In the genomic region with DNA sequence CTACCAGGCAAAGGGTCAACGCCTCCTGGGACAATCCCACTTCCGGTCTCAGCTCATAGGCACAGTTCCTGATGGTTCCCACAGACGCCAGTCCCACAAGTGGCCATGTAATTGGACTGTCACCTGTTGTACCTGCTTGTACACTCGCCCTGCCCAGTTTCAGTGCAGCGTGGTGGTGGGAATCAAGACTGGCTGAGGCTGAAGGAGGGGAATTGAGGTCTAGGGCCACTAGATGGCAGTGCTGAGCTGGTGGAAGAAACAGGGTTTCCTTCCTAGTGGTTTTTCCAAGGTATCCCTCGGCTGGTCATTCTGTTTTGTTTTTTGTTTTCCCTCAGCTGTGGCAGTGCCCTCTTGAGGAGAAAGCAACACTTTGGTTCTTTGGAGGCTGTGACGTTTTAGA, we compare ENCODE assay signal across 8 mouse cellular contexts. TPM values are rescaled to one million over a fixed set of nuclear protein-coding genes. Genes with fewer than 3 reads are reported as not detected.
DNase-seq lines count a peak whose midpoint lies in the region; ATAC-seq and TF ChIP-seq lines count a peak whose summit lies in the region.

Gene Gfap, minus strand, starts transcription at position 150 of the 400 bp plus-strand sequence.

- H3K27ac ChIP-seq in forebrain, embryonic 14.5 days (ENCODE audit: low read depth, low read length) = no peak within 1 kb of the TSS
- H3K27ac ChIP-seq in layer of hippocampus, adult 2 months = peak within 1 kb of the TSS; percentile 19; the same call in 1 of the 2 replicates

- no peak within 1 kb of the TSS for H3K9ac ChIP-seq in forebrain, embryonic 14.5 days (ENCODE audit: low read length)

- no peak within 1 kb of the TSS for H3K4me3 ChIP-seq in G1E (ENCODE audit: low read depth, low read length)
- H3K4me3 ChIP-seq in forebrain, embryonic 14.5 days (ENCODE audit: low read depth, low read length) = no peak within 1 kb of the TSS
- no peak within 1 kb of the TSS for H3K4me3 ChIP-seq in layer of hippocampus, adult 2 months

- H3K9me3 ChIP-seq in G1E (replicated peaks) = no peaks in the 10 kb centered on the region
- no peaks in the 10 kb centered on the region for H3K9me3 ChIP-seq in forebrain, embryonic 14.5 days (replicated peaks; ENCODE audit: control insufficient read depth, low read length)

- peaks cover 18% of the 10 kb centered on the region for H3K4me1 ChIP-seq in G1E (ENCODE audit: insufficient read depth, low read depth, low read length)
- no peaks in the 10 kb centered on the region for H3K4me1 ChIP-seq in forebrain, embryonic 14.5 days (ENCODE audit: control insufficient read depth, insufficient read depth, low read length)

- TF ChIP-seq CTCF in G1E (IDR thresholded peaks at IDR 0.05; ENCODE audit: low read depth, low read length) = peak; percentile 94
- TF ChIP-seq CTCF in layer of hippocampus, adult 2 months (conservative IDR thresholded peaks at IDR 0.05) = peak; percentile 93

- H3K36me3 ChIP-seq in G1E (replicated peaks) = peaks cover 22% of the 10 kb centered on the region
- peaks cover 5% of the 10 kb centered on the region for H3K36me3 ChIP-seq in forebrain, embryonic 14.5 days (ENCODE audit: control insufficient read depth, insufficient read depth, low read length)

- peak; percentile 52 for DNase-seq in G1E (ENCODE audit: low spot score)
- peak; percentile 72 for DNase-seq in c-Kit-positive CD71-positive TER-119-positive erythroid progenitor cells, embryonic 14.5 days (ENCODE audit: low spot score)
- DNase-seq in forebrain, embryonic 14.5 days (ENCODE audit: low spot score) = peak; percentile 91
- DNase-seq in heart, postnatal 4 days = peak; percentile 91
- DNase-seq in layer of hippocampus, adult 2 months (ENCODE audit: low spot score in 2 of 2) = peak; percentile 80 to 87
- peak; percentile 74 for DNase-seq in lung, postnatal 25 days (ENCODE audit: low spot score)
- DNase-seq in retina, postnatal 1 day = peak; percentile 91
- peak; percentile 36 to 55 for DNase-seq in urinary bladder, adult 18-20 months (ENCODE audit: low spot score in 2 of 2)

- H3K4me2 ChIP-seq in forebrain, embryonic 14.5 days (ENCODE audit: low read length) = no peak within 1 kb of the TSS

- 11% methylated on average over 7 of the region's 7 CpGs for WGBS in forebrain, embryonic 14.5 days

- no peak for ATAC-seq in G1E (ENCODE audit: extremely low read depth, insufficient number of reproducible peaks, low FRiP score, poor library complexity, severe bottlenecking)
- peak; percentile 80 for ATAC-seq in forebrain, embryonic 14.5 days

- H3K27me3 ChIP-seq in G1E (ENCODE audit: insufficient read depth, low read length) = peaks cover 34% of the 10 kb centered on the region
- no peaks in the 10 kb centered on the region for H3K27me3 ChIP-seq in forebrain, embryonic 14.5 days (replicated peaks; ENCODE audit: control insufficient read depth, insufficient read depth, low read length)

RNA-seq across cellular contexts. Expression of gene Gfap, which starts in this region (rescaled TPM):
- not detected in 2 replicates for total RNA-seq in G1E (2014; fragmentation: Nextera tagmentation)
- 0.06 TPM in 1 of 2 replicates, not detected in the other for total RNA-seq in G1E (2017)
- not detected in 2 replicates for polyA plus RNA-seq in G1E (2012)
- polyA plus RNA-seq in forebrain, embryonic 14.5 days (2014; fragmentation: Nextera tagmentation; extraction: Ambion mirVana) = 0.23 and 0.37 TPM in 2 replicates
- under 1 TPM; 0.14 to 0.26 TPM for total RNA-seq in heart, postnatal 4 days (2021)
- total RNA-seq in layer of hippocampus, adult 2 months (2021) = 100 to 1,000 TPM; 332 to 341 TPM

Comparison
In these comparisons a context has a peak if more than half of its experiments do, and no peak if none do; other contexts are left out.
1. RNA of gene Gfap (total RNA-seq): 332 to 341 TPM in layer of hippocampus, adult 2 months; 0.14 to 0.26 TPM in heart, postnatal 4 days and 0.06 TPM in G1E; every median in the first group is over 100 times any median in the second.
2. Peak in DNase-seq in G1E; RNA of the gene not detected or under 1 TPM.
3. Peak in DNase-seq and ATAC-seq in forebrain, embryonic 14.5 days; RNA of the gene not detected or under 1 TPM.
4. Peak in DNase-seq in heart, postnatal 4 days; RNA of the gene not detected or under 1 TPM.
5. Peak in every context shown above with its lines, with median percentiles within 50 percentile points of each other: DNase-seq.